Mouse (Mus musculus) embryonic fibroblast, embryonic 13.5 days (primary cell): ENCODE measurements around the gene Lamb3. TPM values are rescaled to one million over a fixed set of nuclear protein-coding genes. Genes with fewer than 3 reads are reported as not detected.

Experiments
- H3K27ac ChIP-seq: 2 replicates; pipeline ENCODE4 v1.5.1; 2012; ENCODE audit warnings: low read length, control low read depth, inconsistent platforms; ENCODE audit not compliant: insufficient read depth
- H3K4me1 ChIP-seq: 2 replicates; pipeline ENCODE4 v1.6.1; 2011; ENCODE audit warnings: low read length; ENCODE audit not compliant: control insufficient read depth, insufficient read depth
- H3K4me3 ChIP-seq: 2 replicates; pipeline ENCODE4 v1.5.1; 2011; ENCODE audit warnings: mild to moderate bottlenecking, control low read depth, low read length; ENCODE audit not compliant: insufficient read depth
- CTCF ChIP-seq: IDR thresholded peaks from 2 replicates; pipeline ENCODE4 v1.5.1; 2011; ENCODE audit warnings: mild to moderate bottlenecking, control low read depth, low read length, moderate library complexity, borderline replicate concordance; ENCODE audit not compliant: insufficient read depth
- POLR2A ChIP-seq: IDR thresholded peaks from 2 replicates; pipeline ENCODE4 v1.6.1; 2011; ENCODE audit warnings: low read depth, mild to moderate bottlenecking, control low read depth, low read length, moderate library complexity
- polyA plus RNA-seq: library from polyadenylated mRNA; stranded (reverse); fragments of >200 nt; gene quantifications from 2 replicates; pipeline ENCODE4 v1.2.4, GENCODE M21; 2011; ENCODE audit warnings: low read depth; ENCODE audit not compliant: missing spikeins, insufficient read length

Gene Lamb3
- polyA plus RNA-seq, 1 experiment = not detected

- Histone ChIP-seq H3K27ac (no peak overlapping the region), H3K4me3 (no peak overlapping the region), H3K4me1 (no peaks in the 10 kb centered on the region)
- TF ChIP-seq POLR2A (no peak), CTCF (no peak)
These were observed 80.1 kb downstream of the Lamb3 start for GRCm38 (mm10) chr1:193287578-193287977.

- no peaks in the 10 kb centered on the region for H3K4me1 ChIP-seq
- TF ChIP-seq CTCF (no peak), POLR2A (no peak)
- H3K4me3 ChIP-seq = no peak overlapping the region
- H3K27ac ChIP-seq = no peak overlapping the region
These were observed 81.6 kb downstream of the Lamb3 start for GRCm38 (mm10) chr1:193289076-193289475.

DNA sequence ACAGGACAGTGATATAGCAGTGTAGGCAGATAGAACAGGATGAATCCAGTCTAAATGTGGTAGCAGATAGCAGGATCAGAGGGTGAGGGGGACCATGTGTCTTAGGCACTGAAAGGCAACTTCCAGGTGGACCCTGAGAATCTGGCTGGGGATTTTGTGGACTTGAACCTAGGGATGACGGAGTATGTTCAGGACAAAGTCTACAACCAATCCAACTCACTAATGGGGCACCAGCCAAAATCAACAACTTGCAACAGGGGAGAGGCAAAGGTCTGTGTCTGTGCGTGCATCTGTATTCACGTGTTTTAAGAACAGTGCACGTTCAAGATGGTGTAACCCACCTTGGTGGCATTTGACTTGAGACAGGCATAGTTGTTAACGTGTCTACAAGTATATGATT, 82.4 kb downstream of the Lamb3 start:
- TF ChIP-seq CTCF = no peak
- TF ChIP-seq POLR2A = no peak
- Histone ChIP-seq H3K4me1 (no peaks in the 10 kb centered on the region), H3K27ac (no peak overlapping the region), H3K4me3 (no peak overlapping the region)

DNA sequence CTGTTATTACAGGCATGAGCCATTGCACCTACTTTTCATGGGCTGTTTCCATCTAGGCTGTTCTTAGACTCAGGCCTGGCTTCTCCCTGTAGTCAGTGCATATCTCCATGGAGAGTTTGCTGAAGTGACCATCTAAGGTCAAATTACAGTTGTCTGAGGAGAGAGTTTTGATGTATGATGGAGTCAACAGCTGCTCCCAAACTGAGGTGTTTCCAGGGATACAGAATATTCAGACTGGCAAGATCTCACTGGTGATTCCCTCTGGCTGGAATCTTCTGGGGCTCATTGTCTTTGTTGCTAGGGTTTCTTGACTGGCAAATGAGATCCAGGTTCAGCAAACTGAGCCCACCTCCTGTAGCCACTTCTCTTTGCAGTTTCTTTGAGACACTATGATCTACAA, 83.2 kb downstream of the Lamb3 start:
- no peak overlapping the region for H3K27ac ChIP-seq
- H3K4me1 ChIP-seq = no peaks in the 10 kb centered on the region
- no peak for TF ChIP-seq POLR2A
- no peak for TF ChIP-seq CTCF
- H3K4me3 ChIP-seq = no peak overlapping the region

- no peak for TF ChIP-seq POLR2A
- no peak for TF ChIP-seq CTCF
- Histone ChIP-seq H3K27ac (no peak overlapping the region), H3K4me3 (no peak overlapping the region), H3K4me1 (no peaks in the 10 kb centered on the region)
These were observed 85.5 kb downstream of the Lamb3 start for GRCm38 (mm10) chr1:193293039-193293438.

DNA sequence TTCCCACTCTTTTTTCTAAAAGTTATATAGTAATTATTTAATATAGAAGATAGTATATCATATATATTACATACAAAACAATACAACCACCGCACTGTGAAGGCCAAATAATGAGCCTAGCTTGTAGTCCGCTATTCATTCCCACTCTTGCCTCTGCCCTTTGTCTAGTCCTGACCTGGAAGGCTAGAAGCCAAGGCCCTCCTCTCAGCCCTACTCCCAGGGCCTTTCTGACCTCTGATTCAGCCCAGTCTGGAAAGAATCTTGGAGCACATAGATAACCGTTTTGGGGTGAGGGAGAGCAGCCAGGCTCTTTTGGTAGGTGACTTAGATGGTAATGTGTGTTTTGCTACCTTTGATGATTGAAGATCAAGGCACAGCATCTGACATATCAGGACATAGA, 86.4 kb downstream of the Lamb3 start:
- TF ChIP-seq CTCF (no peak), POLR2A (no peak)
- Histone ChIP-seq H3K4me3 (no peak overlapping the region), H3K4me1 (peaks cover 4% of the 10 kb centered on the region; the same call in 1 of the 2 replicates), H3K27ac (no peak overlapping the region)

GRCm38 (mm10) chr1:193295920-193296319, 88.4 kb downstream of the Lamb3 start:
- TF ChIP-seq POLR2A (no peak), CTCF (no peak)
- Histone ChIP-seq H3K27ac (no peak overlapping the region), H3K4me3 (no peak overlapping the region), H3K4me1 (peaks cover 4% of the 10 kb centered on the region; the same call in 1 of the 2 replicates)

- Histone ChIP-seq H3K4me1 (peaks cover 4% of the 10 kb centered on the region; the same call in 1 of the 2 replicates), H3K27ac (no peak overlapping the region), H3K4me3 (no peak overlapping the region)
- no peak for TF ChIP-seq CTCF
These were observed 90.8 kb downstream of the Lamb3 start for GRCm38 (mm10) chr1:193298141-193298765.

DNA sequence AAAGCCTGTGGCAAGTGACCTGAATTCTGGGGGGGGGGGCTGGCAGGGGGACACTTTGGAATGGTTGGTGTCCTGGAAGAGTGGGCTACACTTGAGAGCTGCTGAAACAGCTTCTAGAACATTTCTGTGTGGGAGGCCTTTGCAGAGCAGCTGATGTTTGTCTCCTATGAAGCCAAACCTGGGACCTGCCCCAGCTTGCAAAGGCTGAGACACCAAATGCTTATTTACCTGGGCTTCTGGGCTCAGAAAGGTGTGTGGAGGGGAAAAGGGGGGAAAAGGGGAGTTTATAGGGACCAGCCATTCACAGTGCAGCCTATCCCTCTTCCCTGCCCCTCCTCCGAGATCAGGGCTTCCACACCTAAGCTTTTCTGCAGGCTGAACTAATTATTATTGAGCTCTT, 92.5 kb downstream of the Lamb3 start:
- no peak for TF ChIP-seq CTCF
- no peak for TF ChIP-seq POLR2A
- Histone ChIP-seq H3K27ac (no peak overlapping the region), H3K4me1 (peaks cover 4% of the 10 kb centered on the region; the same call in 1 of the 2 replicates), H3K4me3 (no peak overlapping the region)

DNA sequence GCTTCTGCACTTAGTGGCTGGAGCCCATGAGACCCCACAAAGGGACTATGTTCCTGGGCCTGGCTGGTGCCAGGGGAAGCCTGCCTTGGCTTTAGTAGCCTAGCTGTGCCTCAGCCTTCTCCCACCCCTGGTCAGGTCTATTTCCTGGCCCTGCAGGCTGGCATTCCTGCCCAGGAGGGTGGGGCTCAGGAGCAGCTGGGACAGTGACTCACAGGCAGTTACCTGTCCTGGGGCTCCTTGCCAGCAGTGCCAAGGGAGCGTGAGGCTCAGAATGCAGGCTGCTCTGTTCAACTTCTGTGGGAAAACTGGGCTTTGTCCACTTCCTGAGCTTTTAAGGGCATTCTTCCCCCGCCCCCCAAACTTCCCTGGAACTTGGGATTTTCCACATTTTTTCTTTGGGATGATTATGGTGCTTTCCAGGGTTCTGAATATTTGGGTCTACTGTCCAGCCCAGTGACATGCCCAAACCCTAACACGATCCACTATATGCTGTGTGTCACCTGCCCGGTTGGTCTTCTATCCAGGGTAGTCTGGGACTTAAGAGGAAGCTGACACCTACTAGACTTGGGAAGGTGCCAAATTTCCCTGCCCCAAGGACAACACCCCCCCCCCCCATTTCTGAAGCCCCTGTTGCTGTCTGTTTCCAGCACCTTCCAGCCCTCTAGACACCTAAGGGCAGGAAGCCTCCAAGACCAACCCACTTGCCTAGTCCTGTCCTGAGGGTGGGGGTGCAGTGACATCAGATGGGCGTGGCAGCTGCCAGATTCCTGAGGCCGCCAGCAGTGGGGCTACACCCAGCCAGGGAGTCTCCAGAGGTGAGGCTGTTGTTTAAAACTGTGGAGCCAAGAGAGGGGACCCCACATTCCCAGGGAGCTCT, 94.0 kb downstream of the Lamb3 start:
- Histone ChIP-seq H3K27ac (no peak overlapping the region), H3K4me1 (peaks cover 4% of the 10 kb centered on the region; the same call in 1 of the 2 replicates), H3K4me3 (no peak overlapping the region)

DNA sequence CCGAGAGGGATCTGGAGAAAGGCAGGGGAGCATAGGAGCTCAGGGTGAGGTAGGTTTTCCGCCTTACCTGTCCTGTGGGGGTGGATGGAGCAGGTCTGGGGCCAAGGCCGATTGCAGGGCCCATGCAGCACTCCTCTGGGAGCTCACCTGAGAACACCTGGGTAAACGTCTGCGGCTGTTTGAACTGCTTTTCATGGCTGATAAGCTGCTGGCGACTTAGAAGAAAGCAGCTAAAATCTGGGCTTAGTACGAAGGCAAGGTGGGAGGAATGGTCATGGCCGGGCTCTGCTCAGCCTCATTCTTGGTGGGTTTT, 94.5 kb downstream of the Lamb3 start:
- Histone ChIP-seq H3K4me3 (no peak overlapping the region), H3K4me1 (peaks cover 4% of the 10 kb centered on the region; the same call in 1 of the 2 replicates), H3K27ac (no peak overlapping the region)
- TF ChIP-seq POLR2A = no peak
- no peak for TF ChIP-seq CTCF

More for the DNA sequence above, 94.0 kb downstream of the Lamb3 start:
- no peak for TF ChIP-seq POLR2A
- TF ChIP-seq CTCF = no peak
